Mouse (Mus musculus) gastrocnemius, adult 2 months (tissue): ENCODE results near the gene Pde4a. TPM values are rescaled to one million over a fixed set of nuclear protein-coding genes. Genes with fewer than 3 reads are reported as not detected.

ENCODE experiments used
- DNase-seq: peaks from one replicate; pipeline ENCODE4 v3.0.0; 2022
- H3K27ac ChIP-seq: fragments of 200-600 bp; 2 replicates; pipeline ENCODE4 v1.8.1; 2022; ENCODE audit warnings: mild to moderate bottlenecking
- H3K4me3 ChIP-seq: fragments of 200-600 bp; 2 replicates; pipeline ENCODE4 v1.8.1; 2022; ENCODE audit warnings: mild to moderate bottlenecking, moderate library complexity
- CTCF ChIP-seq: fragments of 200-600 bp; IDR thresholded peaks from 2 replicates; pipeline ENCODE4 v1.8.1; 2022; ENCODE audit warnings: antibody characterized with exemption, mild to moderate bottlenecking, moderate library complexity
- intact Hi-C: fragments of 180-260 bp; cut with DNase I; formaldehyde crosslinking; loops from one replicate; pipeline ENCODE4 v1.15.1; 2025
- total RNA-seq, 2 experiments: library from RNA; stranded (reverse); gene quantifications; 2 replicates each; pipeline ENCODE4 v1.2.3; 2021

Gene Pde4a
- total RNA-seq, 2 experiments from 2014 or later, result 39.0 to 66.8 TPM

- H3K4me3 ChIP-seq, result no peak overlapping the region
- no peak overlapping the region for H3K27ac ChIP-seq
- DNase-seq, result no peak
- intact Hi-C loops, result no loop called here
- no peak for TF ChIP-seq CTCF
Measured at GRCm38 (mm10) chr9:21196521-21197433, 31.3 kb downstream of the Pde4a start.

GRCm38 (mm10) chr9:21197981-21198380 is 32.5 kb downstream of the Pde4a start:
- intact Hi-C loops, result no loop called here
- H3K4me3 ChIP-seq, result no peak overlapping the region

GRCm38 (mm10) chr9:21198960-21199359 is 33.4 kb downstream of the Pde4a start:
- intact Hi-C loops, result no loop called here
- TF ChIP-seq CTCF, result no peak
- H3K27ac ChIP-seq, result no peak overlapping the region
- DNase-seq, result no peak
- no peak overlapping the region for H3K4me3 ChIP-seq

More at GRCm38 (mm10) chr9:21197981-21198380, 32.5 kb downstream of the Pde4a start:
- TF ChIP-seq CTCF, result no peak
- no peak for DNase-seq
- no peak overlapping the region for H3K27ac ChIP-seq

GRCm38 (mm10) chr9:21204156-21204527 is 38.6 kb downstream of the Pde4a start:
- intact Hi-C loops, result no loop called here
- Histone ChIP-seq H3K4me3 (no peak overlapping the region), H3K27ac (no peak overlapping the region)
- DNase-seq, result no peak
- no peak for TF ChIP-seq CTCF

- no peak for TF ChIP-seq CTCF
- H3K4me3 ChIP-seq, result 0 out of 2 replicates have a peak overlapping the region, but pooled peaks have one; percentile 9
- DNase-seq, result no peak
Measured at GRCm38 (mm10) chr9:21204528-21205272, 39.2 kb downstream of the Pde4a start.

GRCm38 (mm10) chr9:21206848-21207247 is 41.3 kb downstream of the Pde4a start:
- DNase-seq, result no peak
- no peak for TF ChIP-seq CTCF
- intact Hi-C loops, result no loop called here
- Histone ChIP-seq H3K27ac (no peak overlapping the region), H3K4me3 (no peak overlapping the region)

More at GRCm38 (mm10) chr9:21204528-21205272, 39.2 kb downstream of the Pde4a start:
- intact Hi-C loops, result no loop called here
- H3K27ac ChIP-seq, result no peak overlapping the region

GRCm38 (mm10) chr9:21208626-21209025 is 43.1 kb downstream of the Pde4a start:
- no peak overlapping the region for H3K4me3 ChIP-seq
- intact Hi-C loops, result no loop called here
- DNase-seq, result no peak
- H3K27ac ChIP-seq, result no peak overlapping the region
- no peak for TF ChIP-seq CTCF

GRCm38 (mm10) chr9:21210821-21211220 is 45.3 kb downstream of the Pde4a start:
- DNase-seq, result no peak
- TF ChIP-seq CTCF, result no peak
- intact Hi-C loops, result no loop called here
- Histone ChIP-seq H3K27ac (no peak overlapping the region), H3K4me3 (no peak overlapping the region)

GRCm38 (mm10) chr9:21211624-21212023 is 46.1 kb downstream of the Pde4a start:
- intact Hi-C loops, result no loop called here
- Histone ChIP-seq H3K27ac (no peak overlapping the region), H3K4me3 (no peak overlapping the region)
- no peak for TF ChIP-seq CTCF
- DNase-seq, result no peak

GRCm38 (mm10) chr9:21213617-21214190 is 48.2 kb downstream of the Pde4a start:
- no peak for DNase-seq
- peak; percentile 43 for TF ChIP-seq CTCF
- intact Hi-C loops, result no loop called here
- Histone ChIP-seq H3K4me3 (no peak overlapping the region), H3K27ac (no peak overlapping the region)

- H3K27ac ChIP-seq, result no peak overlapping the region
- no peak for DNase-seq
- H3K4me3 ChIP-seq, result no peak overlapping the region
- TF ChIP-seq CTCF, result no peak
- intact Hi-C loops, result no loop called here
Measured at GRCm38 (mm10) chr9:21216050-21216841, 50.7 kb downstream of the Pde4a start.

GRCm38 (mm10) chr9:21219820-21220219 is 54.3 kb downstream of the Pde4a start:
- H3K4me3 ChIP-seq, result no peak overlapping the region
- intact Hi-C loops, result loop anchor here (2.0 to 5.0 kb wide), 3 partner anchors 35 to 192 kb away; partner anchors contain the start of genes Cdc37 and Qtrt1
- no peak for DNase-seq
- no peak overlapping the region; the same call in 1 of the 2 replicates for H3K27ac ChIP-seq
- TF ChIP-seq CTCF, result no peak
